24 mouse cellular contexts compared by ENCODE assay signal in genomic region chr13:109706141-109706540, GRCm38 (mm10).
DNase-seq lines count a peak whose midpoint lies in the region; ATAC-seq and TF ChIP-seq lines count a peak whose summit lies in the region.
"Had no signal": no experiment of that assay in that cellular context is flagged by ENCODE, and none has a peak within 500 bp of the region (broad histone marks: within the 10 kb centered on the region; RNA-seq: fewer than 3 reads in every experiment).

No protein-coding gene starts in this region.

- no peak for TF ChIP-seq CTCF in heart, postnatal 0 days (IDR thresholded peaks at IDR 0.05; ENCODE audit: low read depth)
- no peak for TF ChIP-seq CTCF in ES-Bruce4 (IDR thresholded peaks at IDR 0.05; ENCODE audit: low read depth, low read length)

- 43% methylated on average over 2 of the region's 2 CpGs for WGBS in heart, postnatal 0 days
- 68% methylated on average over 2 of the region's 2 CpGs for WGBS in intestine, embryonic 15.5 days

- TF ChIP-seq POLR2A in ES-Bruce4 (IDR thresholded peaks at IDR 0.05; ENCODE audit: insufficient read depth, low read length), result no peak

- ATAC-seq in heart, postnatal 0 days (ENCODE audit: insufficient read depth, low read depth), result no peak
- ATAC-seq in intestine, embryonic 15.5 days, result no peak
- ATAC-seq: activated CD4-positive, CD25-positive, alpha-beta regulatory T cell, adult 4 months; forebrain, embryonic 13.5 days; forebrain, embryonic 15.5 days; forebrain, postnatal 0 days; Patski had no signal

- no peak for DNase-seq in heart, postnatal 0 days (ENCODE audit: low spot score)
- no peak for DNase-seq in heart, postnatal 10 days
- DNase-seq in brain, adult 2 months (ENCODE audit: low read depth, low spot score), result peak; percentile 33
- no peak for DNase-seq in kidney, adult 11 months
- DNase-seq: adrenal gland, adult 8-10 months; adrenal gland, postnatal 14 days; adrenal gland, postnatal 36 days; cerebellum, adult 11 months; cerebellum, adult 18-20 months; cerebellum, adult 8-10 months; cerebellum, adult 9-11 months; cerebellum, postnatal 14 days; cerebellum, postnatal 36 days; embryo, embryonic 11 days; forebrain, postnatal 0 days had no signal

- H3K9me3 ChIP-seq in heart, postnatal 0 days (replicated peaks; ENCODE audit: control insufficient read depth, low read length), result no peaks in the 10 kb centered on the region
- H3K9me3 ChIP-seq in ES-Bruce4 (replicated peaks; ENCODE audit: control insufficient read depth, insufficient read depth, low read length, poor library complexity, severe bottlenecking), result no peaks in the 10 kb centered on the region
- H3K9me3 ChIP-seq in intestine, embryonic 15.5 days, result no peaks in the 10 kb centered on the region
- H3K9me3 ChIP-seq: embryonic facial prominence, embryonic 13.5 days; embryonic facial prominence, embryonic 15.5 days; forebrain, embryonic 13.5 days; forebrain, embryonic 15.5 days; G1E had no signal

- H3K27ac ChIP-seq in heart, postnatal 0 days (ENCODE audit: low read depth), result 0 out of 2 replicates have a peak overlapping the region, but pooled peaks have one; percentile 22
- H3K27ac ChIP-seq in ES-Bruce4 (ENCODE audit: insufficient read depth, low read length), result 0 out of 2 replicates have a peak overlapping the region, but pooled peaks have one; percentile 28
- no peak overlapping the region for H3K27ac ChIP-seq in intestine, embryonic 15.5 days
- H3K27ac ChIP-seq: embryonic facial prominence, embryonic 13.5 days; embryonic facial prominence, embryonic 15.5 days; forebrain, embryonic 13.5 days; forebrain, embryonic 15.5 days had no signal

- no peaks in the 10 kb centered on the region for H3K27me3 ChIP-seq in heart, postnatal 0 days (ENCODE audit: control insufficient read depth, insufficient read depth, low read length)
- no peaks in the 10 kb centered on the region for H3K27me3 ChIP-seq in ES-Bruce4 (ENCODE audit: control insufficient read depth, insufficient read depth, low read length, poor library complexity, severe bottlenecking)
- no peaks in the 10 kb centered on the region for H3K27me3 ChIP-seq in intestine, embryonic 15.5 days (replicated peaks)
- H3K27me3 ChIP-seq: embryonic facial prominence, embryonic 13.5 days; embryonic facial prominence, embryonic 15.5 days; forebrain, embryonic 13.5 days; forebrain, embryonic 15.5 days; Patski had no signal

- no peak overlapping the region for H3K4me3 ChIP-seq in heart, postnatal 0 days (ENCODE audit: low read depth, low read length)
- no peak overlapping the region for H3K4me3 ChIP-seq in ES-Bruce4 (ENCODE audit: low read depth, low read length)
- no peak overlapping the region for H3K4me3 ChIP-seq in intestine, embryonic 15.5 days (replicated peaks)
- H3K4me3 ChIP-seq: embryonic facial prominence, embryonic 13.5 days; embryonic facial prominence, embryonic 15.5 days; forebrain, embryonic 13.5 days; forebrain, embryonic 15.5 days had no signal

- no peaks in the 10 kb centered on the region for H3K36me3 ChIP-seq in heart, postnatal 0 days (replicated peaks; ENCODE audit: control insufficient read depth, insufficient read depth, low read length)
- H3K36me3 ChIP-seq in ES-Bruce4 (ENCODE audit: control insufficient read depth, insufficient read depth, low read length, poor library complexity, severe bottlenecking), result no peaks in the 10 kb centered on the region
- H3K36me3 ChIP-seq in intestine, embryonic 15.5 days, result no peaks in the 10 kb centered on the region
- H3K36me3 ChIP-seq: embryonic facial prominence, embryonic 13.5 days; embryonic facial prominence, embryonic 15.5 days; forebrain, embryonic 15.5 days had no signal

- intact Hi-C loops in heart, postnatal 10 days (cut with DNase I), result no loop called here

- H3K9ac ChIP-seq in heart, postnatal 0 days (replicated peaks; ENCODE audit: low read depth, low read length), result no peak overlapping the region
- no peak overlapping the region for H3K9ac ChIP-seq in ES-Bruce4 (ENCODE audit: low read depth, poor library complexity, severe bottlenecking)
- no peak overlapping the region for H3K9ac ChIP-seq in intestine, embryonic 15.5 days
- H3K9ac ChIP-seq: embryonic facial prominence, embryonic 13.5 days; embryonic facial prominence, embryonic 15.5 days; forebrain, embryonic 13.5 days; forebrain, embryonic 15.5 days; forebrain, postnatal 0 days had no signal

- H3K4me1 ChIP-seq in heart, postnatal 0 days (ENCODE audit: control insufficient read depth, insufficient read depth), result peaks cover 25% of the 10 kb centered on the region
- H3K4me1 ChIP-seq in ES-Bruce4 (ENCODE audit: control insufficient read depth, insufficient read depth, low read length), result no peaks in the 10 kb centered on the region
- H3K4me1 ChIP-seq in intestine, embryonic 15.5 days (replicated peaks), result no peaks in the 10 kb centered on the region
- H3K4me1 ChIP-seq: embryonic facial prominence, embryonic 15.5 days had no signal

- H3K4me2 ChIP-seq in heart, postnatal 0 days (ENCODE audit: low read depth, low read length), result no peak overlapping the region
- H3K4me2 ChIP-seq in intestine, embryonic 15.5 days (replicated peaks), result no peak overlapping the region
- H3K4me2 ChIP-seq: embryonic facial prominence, embryonic 13.5 days; embryonic facial prominence, embryonic 15.5 days; forebrain, embryonic 13.5 days; forebrain, embryonic 15.5 days had no signal

- TF ChIP-seq EP300 in heart, postnatal 0 days (IDR thresholded peaks at IDR 0.05; ENCODE audit: low read depth), result no peak
- TF ChIP-seq EP300 in ES-Bruce4 (IDR thresholded peaks at IDR 0.05; ENCODE audit: insufficient read depth, low read depth, low read length), result no peak
